Mouse (Mus musculus): Measurements from ENCODE around the gene Fgfr2.
A peak's percentile ranks its signal among the peaks of the same experiment; 100 is the strongest.

The Fgfr2 gene

GRCm38 (mm10) chr7:132465897-132466296 is 657.3 kb downstream of the Fgfr2 start:
- no peak for TF ChIP-seq GATA4 (IDR thresholded peaks at IDR 0.05; ENCODE audit: insufficient replicate concordance, low read length)

DNA sequence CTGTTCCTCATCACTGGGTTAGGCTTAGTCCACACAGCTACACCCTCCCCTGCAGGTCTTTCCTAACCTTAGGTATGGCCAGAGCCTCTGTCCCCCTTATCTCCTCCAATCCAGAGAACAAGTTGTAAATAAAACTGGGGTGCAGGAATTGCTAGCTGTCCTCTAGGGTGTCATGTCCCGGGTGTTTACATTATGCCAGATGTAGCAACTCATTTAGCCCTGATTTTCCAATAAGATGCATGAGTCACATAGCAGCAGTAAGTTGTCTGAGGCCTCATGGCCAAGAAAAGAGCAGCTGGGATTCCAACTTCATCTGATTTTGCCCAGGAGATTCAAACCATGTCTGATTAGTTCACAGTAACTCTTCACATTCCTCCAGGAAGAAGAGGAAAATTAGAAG is 658.3 kb downstream of the Fgfr2 start:
- no peak for TF ChIP-seq GATA4 (IDR thresholded peaks at IDR 0.05; ENCODE audit: insufficient replicate concordance, low read length)

DNA sequence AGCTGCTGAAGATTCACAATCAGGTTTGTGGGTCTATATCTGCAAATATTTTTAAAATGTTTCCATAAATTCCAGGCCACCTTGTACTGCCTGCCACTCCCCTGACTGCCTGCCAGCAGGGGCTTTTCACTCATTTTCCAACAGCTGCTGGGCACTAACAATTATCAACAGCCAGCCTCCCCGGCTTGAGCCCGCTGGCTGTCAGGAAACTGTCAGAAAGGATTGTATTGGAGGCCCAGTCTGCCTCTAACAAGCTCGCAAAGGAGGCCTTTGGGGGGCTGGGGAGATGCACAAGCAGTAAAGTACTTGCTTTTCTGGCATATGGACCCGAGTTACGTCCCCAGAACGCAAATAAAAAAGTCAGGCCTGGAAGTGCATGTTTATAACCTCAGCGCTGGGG is 664.7 kb downstream of the Fgfr2 start:
- TF ChIP-seq GATA4 (IDR thresholded peaks at IDR 0.05; ENCODE audit: insufficient replicate concordance, low read length) = no peak

GRCm38 (mm10) chr7:132455071-132455720 is 668.0 kb downstream of the Fgfr2 start:
- no peak for TF ChIP-seq GATA4 (IDR thresholded peaks at IDR 0.05; ENCODE audit: insufficient replicate concordance, low read length)

DNA sequence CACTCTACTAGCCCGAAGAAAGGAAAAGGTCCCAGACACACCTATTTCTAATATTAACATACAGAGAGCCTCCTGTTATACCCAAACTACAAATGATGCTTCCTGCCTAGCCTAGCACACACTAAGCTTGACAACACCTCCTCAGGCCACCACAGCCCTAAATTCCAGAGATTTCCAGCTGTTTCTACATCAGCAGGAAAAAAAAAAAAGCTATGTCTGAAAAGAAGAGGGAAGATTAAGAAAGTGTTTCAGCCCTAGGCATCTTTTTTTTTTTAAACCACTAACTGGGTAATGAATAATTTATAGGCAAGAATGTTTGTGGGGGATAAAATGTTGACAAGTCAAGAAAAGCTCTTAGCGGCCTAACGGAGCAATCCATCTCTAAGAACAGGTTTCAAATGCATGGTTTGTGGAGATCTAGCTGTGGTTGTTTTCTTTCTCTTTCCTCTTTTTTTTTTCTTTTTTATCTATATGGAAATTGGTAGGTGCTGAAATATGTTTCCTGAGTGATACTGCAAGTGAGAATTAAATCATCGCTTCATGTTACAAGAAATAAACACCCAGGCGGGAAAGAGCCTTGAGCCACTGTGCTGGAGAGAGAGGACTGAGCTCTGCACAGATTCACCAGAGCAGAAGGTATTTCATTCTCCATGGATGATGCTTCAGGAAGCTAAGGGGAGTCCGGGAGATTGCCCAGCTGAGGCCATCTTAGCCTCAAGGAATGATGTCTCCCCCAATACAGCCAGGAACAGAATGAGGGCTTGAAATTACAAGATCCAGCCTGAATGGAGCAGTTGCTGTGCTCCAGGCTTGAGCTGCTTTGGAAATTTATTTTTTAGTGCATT is 673.0 kb downstream of the Fgfr2 start:
- TF ChIP-seq GATA4 (IDR thresholded peaks at IDR 0.05; ENCODE audit: insufficient replicate concordance, low read length) = no peak

GRCm38 (mm10) chr7:132448511-132449154 is 674.5 kb downstream of the Fgfr2 start:
- TF ChIP-seq GATA4 (IDR thresholded peaks at IDR 0.05; ENCODE audit: insufficient replicate concordance, low read length) = no peak

- no peak for TF ChIP-seq GATA4 (IDR thresholded peaks at IDR 0.05; ENCODE audit: insufficient replicate concordance, low read length)
Observed at GRCm38 (mm10) chr7:132447558-132447957, 675.6 kb downstream of the Fgfr2 start.

GRCm38 (mm10) chr7:132446841-132447240 is 676.3 kb downstream of the Fgfr2 start:
- no peak for TF ChIP-seq GATA4 (IDR thresholded peaks at IDR 0.05; ENCODE audit: insufficient replicate concordance, low read length)

DNA sequence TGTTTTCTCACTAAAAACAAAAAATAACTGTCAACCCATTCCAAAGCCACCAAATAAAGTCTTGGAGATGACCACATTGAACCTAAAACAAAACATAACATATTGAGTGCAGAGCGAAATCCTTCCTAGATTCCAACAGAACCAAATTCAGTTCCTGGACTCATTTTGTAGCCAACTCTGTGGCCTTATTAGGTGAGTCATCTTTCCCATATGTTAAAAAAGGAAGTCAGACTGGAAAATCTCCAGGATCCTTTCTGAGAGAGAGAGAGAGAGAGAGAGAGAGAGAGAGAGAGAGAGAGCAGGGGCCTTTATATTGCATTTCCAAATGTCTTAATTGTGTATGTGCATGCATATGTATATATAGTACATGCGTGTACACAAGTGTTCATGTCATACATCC is 678.9 kb downstream of the Fgfr2 start:
- no peak for TF ChIP-seq GATA4 (IDR thresholded peaks at IDR 0.05; ENCODE audit: insufficient replicate concordance, low read length)

GRCm38 (mm10) chr7:132443769-132444168 is 679.4 kb downstream of the Fgfr2 start:
- no peak for TF ChIP-seq GATA4 (IDR thresholded peaks at IDR 0.05; ENCODE audit: insufficient replicate concordance, low read length)

GRCm38 (mm10) chr7:132443134-132443533 is 680.0 kb downstream of the Fgfr2 start:
- no peak for TF ChIP-seq GATA4 (IDR thresholded peaks at IDR 0.05; ENCODE audit: insufficient replicate concordance, low read length)

GRCm38 (mm10) chr7:132439916-132440315 is 683.2 kb downstream of the Fgfr2 start:
- no peak for TF ChIP-seq GATA4 (IDR thresholded peaks at IDR 0.05; ENCODE audit: insufficient replicate concordance, low read length)

- no peak for TF ChIP-seq GATA4 (IDR thresholded peaks at IDR 0.05; ENCODE audit: insufficient replicate concordance, low read length)
Observed at GRCm38 (mm10) chr7:132438060-132438459, 685.1 kb downstream of the Fgfr2 start.

DNA sequence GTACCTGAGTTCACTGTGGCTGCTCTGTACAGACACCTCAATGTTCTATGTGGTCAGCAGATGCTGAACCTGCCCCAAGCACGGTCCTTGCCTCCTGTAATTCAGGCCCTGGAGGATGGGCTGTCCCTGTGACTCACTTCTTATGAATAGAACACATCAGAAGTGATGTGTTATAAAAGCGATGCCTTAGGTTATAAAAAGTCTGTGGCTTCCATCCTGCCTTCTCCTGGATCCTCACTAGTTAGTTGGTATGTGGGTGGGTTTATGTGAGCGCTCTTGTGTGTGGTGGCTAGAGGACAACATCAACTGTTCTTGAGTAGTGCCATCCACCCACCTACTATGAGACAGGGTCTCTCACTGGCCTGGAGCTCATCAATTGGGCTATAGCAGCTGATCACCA is 685.7 kb downstream of the Fgfr2 start:
- TF ChIP-seq GATA4 (IDR thresholded peaks at IDR 0.05; ENCODE audit: insufficient replicate concordance, low read length) = no peak

DNA sequence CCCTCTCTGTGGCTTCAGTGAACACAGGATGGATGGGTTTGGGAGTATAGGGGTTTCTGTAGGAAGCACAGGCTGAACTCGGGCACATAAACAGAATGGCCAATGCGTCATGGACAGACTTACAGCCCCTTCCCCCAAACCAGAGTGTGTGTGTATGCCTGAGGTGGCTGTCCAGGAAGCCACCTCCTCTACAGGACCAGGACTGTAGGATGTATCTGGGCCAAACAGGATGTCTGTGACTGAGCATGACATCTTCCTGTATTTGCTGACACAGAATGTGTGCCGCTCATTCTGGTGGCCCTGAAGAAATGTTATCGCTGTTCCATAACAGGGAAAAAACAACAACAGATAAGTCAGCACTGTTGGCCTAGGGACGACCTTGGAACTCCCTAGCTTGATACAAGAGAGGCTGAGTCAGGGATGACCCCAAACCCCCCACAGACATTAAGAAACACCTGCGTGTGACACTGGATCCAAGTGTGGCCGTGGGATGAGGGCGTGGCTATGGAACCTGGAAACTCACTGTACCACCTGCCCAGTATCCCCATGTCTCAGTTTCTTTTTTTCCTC is 687.6 kb downstream of the Fgfr2 start:
- peak; percentile 96; the same call in 1 of the 2 replicates for TF ChIP-seq GATA4 (IDR thresholded peaks at IDR 0.05; ENCODE audit: insufficient replicate concordance, low read length)

DNA sequence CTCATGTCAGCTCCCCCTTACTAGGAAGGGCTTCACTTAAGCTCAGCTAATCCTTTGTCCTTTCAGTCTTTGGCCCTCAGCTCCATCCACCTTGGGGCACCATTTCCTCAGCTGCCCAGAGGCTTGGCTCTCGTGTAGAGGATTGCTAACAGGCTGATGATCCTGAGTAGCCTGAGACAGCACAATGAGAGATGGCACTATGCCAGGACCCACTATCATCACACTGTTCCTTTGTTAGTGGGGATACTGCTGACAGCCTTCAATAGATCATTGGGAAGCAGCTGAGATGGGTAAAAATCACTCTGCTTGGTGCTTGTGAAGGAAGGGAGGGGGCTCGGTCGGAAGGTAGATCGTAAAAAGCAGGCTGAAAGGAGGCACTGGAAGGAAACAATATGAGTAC is 693.8 kb downstream of the Fgfr2 start:
- TF ChIP-seq GATA4 (IDR thresholded peaks at IDR 0.05; ENCODE audit: insufficient replicate concordance, low read length) = peak; percentile 20; the same call in 1 of the 2 replicates
